Mouse (Mus musculus) ES-Bruce4 (cell line): ENCODE data around the gene Pbld1.

ENCODE experiments used
- CTCF ChIP-seq: IDR thresholded peaks from one replicate; pipeline ENCODE4 v1.8.1; 2011; ENCODE audit warnings: low read depth, low read length
- POLR2A ChIP-seq: IDR thresholded peaks from one replicate; pipeline ENCODE4 v1.8.1; 2011; ENCODE audit warnings: low read length; ENCODE audit not compliant: insufficient read depth

GRCm38 (mm10) chr10:63117583-63117982, 57.6 kb downstream of the Pbld1 start:
- TF ChIP-seq CTCF (peak; percentile 29), POLR2A (no peak)
